Mouse (Mus musculus) heart, adult 2 months (tissue): ENCODE data around the gene Lrch3.

Experiments
- CTCF ChIP-seq: fragments of 200-600 bp; IDR thresholded peaks from 2 replicates; pipeline ENCODE4 v1.8.1; 2022; ENCODE audit warnings: antibody characterized with exemption, mild to moderate bottlenecking, moderate library complexity
- EP300 ChIP-seq: fragments of 200-500 bp; IDR thresholded peaks from 2 replicates; pipeline ENCODE4 v1.6.1; 2011; ENCODE audit warnings: low read depth, low read length, control low read depth; ENCODE audit not compliant: insufficient read depth
- POLR2A ChIP-seq: fragments of 200-500 bp; IDR thresholded peaks from 2 replicates; pipeline ENCODE4 v1.6.1; 2011; ENCODE audit warnings: mild to moderate bottlenecking, low read depth, low read length, control low read depth; ENCODE audit not compliant: insufficient read depth

- no peak for TF ChIP-seq CTCF
- no peak for TF ChIP-seq EP300
- TF ChIP-seq POLR2A = no peak
Observed at GRCm38 (mm10) chr16:33043268-33043667, 129.4 kb downstream of the Lrch3 start.
